Mouse (Mus musculus): ENCODE measurements at regions not wholly inside any gene's neighbourhood (a gene's known extent, or its start where the extent isn't known, plus 50 kb on each side); places are given as distances from the start of the nearest gene placed in this dataset.

GRCm38 (mm10) chr5:82361624-82362023 lies 993.4 kb downstream of the Tecrl start:
- H3K36me3 ChIP-seq (ENCODE audit: control insufficient read depth, insufficient read depth, low read length, poor library complexity, severe bottlenecking): no peaks in the 10 kb centered on the region
- no peaks in the 10 kb centered on the region for H3K4me1 ChIP-seq (ENCODE audit: control insufficient read depth, insufficient read depth, low read length)
- H3K27me3 ChIP-seq (ENCODE audit: control insufficient read depth, insufficient read depth, low read length, poor library complexity, severe bottlenecking): no peaks in the 10 kb centered on the region
- H3K4me3 ChIP-seq (ENCODE audit: low read depth, low read length): no peak overlapping the region
- no peak overlapping the region for H3K9ac ChIP-seq (ENCODE audit: low read depth, poor library complexity, severe bottlenecking)
- no peak overlapping the region for H3K27ac ChIP-seq (ENCODE audit: insufficient read depth, low read length)
- TF ChIP-seq EP300 (IDR thresholded peaks at IDR 0.05; ENCODE audit: insufficient read depth, low read depth, low read length): no peak
- TF ChIP-seq CTCF (IDR thresholded peaks at IDR 0.05; ENCODE audit: low read depth, low read length): no peak
- no peak for TF ChIP-seq POLR2A (IDR thresholded peaks at IDR 0.05; ENCODE audit: insufficient read depth, low read length)
- H3K9me3 ChIP-seq (replicated peaks; ENCODE audit: control insufficient read depth, insufficient read depth, low read length, poor library complexity, severe bottlenecking): no peaks in the 10 kb centered on the region

DNA sequence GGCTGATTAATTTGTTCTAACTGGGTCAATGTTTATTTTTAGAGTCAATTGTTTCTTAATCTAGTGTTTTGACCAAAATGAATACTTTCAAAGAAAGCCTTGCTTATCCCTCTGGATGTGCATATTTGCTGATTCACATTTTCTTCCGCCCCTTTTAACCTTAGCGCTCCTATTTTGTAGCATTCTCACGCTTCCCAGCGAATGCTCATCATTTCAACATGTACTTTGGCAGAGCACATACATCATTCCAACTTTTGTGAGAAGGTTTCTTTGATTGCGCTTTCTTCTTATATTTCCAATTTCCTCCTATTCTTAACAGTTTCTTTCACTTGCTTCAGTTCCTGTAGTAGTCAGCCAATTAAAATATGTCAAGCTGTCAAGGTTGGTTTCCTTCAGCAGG lies 998.7 kb downstream of the Tecrl start:
- no peak overlapping the region for H3K27ac ChIP-seq (ENCODE audit: insufficient read depth, low read length)
- H3K4me1 ChIP-seq (ENCODE audit: control insufficient read depth, insufficient read depth, low read length): no peaks in the 10 kb centered on the region
- H3K9me3 ChIP-seq (replicated peaks; ENCODE audit: control insufficient read depth, insufficient read depth, low read length, poor library complexity, severe bottlenecking): no peaks in the 10 kb centered on the region
- H3K4me3 ChIP-seq (ENCODE audit: low read depth, low read length): no peak overlapping the region
- TF ChIP-seq POLR2A (IDR thresholded peaks at IDR 0.05; ENCODE audit: insufficient read depth, low read length) (no peak), CTCF (IDR thresholded peaks at IDR 0.05; ENCODE audit: low read depth, low read length) (no peak), EP300 (IDR thresholded peaks at IDR 0.05; ENCODE audit: insufficient read depth, low read depth, low read length) (no peak)
- H3K36me3 ChIP-seq (ENCODE audit: control insufficient read depth, insufficient read depth, low read length, poor library complexity, severe bottlenecking): no peaks in the 10 kb centered on the region
- H3K27me3 ChIP-seq (ENCODE audit: control insufficient read depth, insufficient read depth, low read length, poor library complexity, severe bottlenecking): no peaks in the 10 kb centered on the region
- H3K9ac ChIP-seq (ENCODE audit: low read depth, poor library complexity, severe bottlenecking): no peak overlapping the region

DNA sequence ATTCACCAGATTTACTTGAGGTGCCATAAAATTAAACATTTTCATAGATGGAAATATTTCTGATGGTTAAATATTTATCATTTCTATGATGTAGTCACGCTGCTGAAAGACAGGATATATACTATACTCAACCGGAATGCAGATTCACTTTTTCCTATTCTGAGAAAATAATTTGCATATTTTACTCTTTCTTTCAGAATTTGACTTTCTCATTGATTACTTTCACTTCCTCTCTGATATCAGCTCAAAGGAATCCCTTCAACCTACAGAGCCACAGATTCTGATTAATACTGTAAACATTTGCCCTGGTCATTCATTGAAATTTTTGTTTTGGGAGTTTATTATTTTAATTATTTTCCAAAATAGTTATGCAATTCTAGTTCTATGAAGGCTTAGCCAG lies 1003.9 kb downstream of the Tecrl start:
- TF ChIP-seq POLR2A (IDR thresholded peaks at IDR 0.05; ENCODE audit: insufficient read depth, low read length): no peak
- no peak for TF ChIP-seq EP300 (IDR thresholded peaks at IDR 0.05; ENCODE audit: insufficient read depth, low read depth, low read length)
- TF ChIP-seq CTCF (IDR thresholded peaks at IDR 0.05; ENCODE audit: low read depth, low read length): no peak
- Histone ChIP-seq H3K9ac (ENCODE audit: low read depth, poor library complexity, severe bottlenecking) (no peak overlapping the region), H3K27ac (ENCODE audit: insufficient read depth, low read length) (no peak overlapping the region), H3K27me3 (ENCODE audit: control insufficient read depth, insufficient read depth, low read length, poor library complexity, severe bottlenecking) (no peaks in the 10 kb centered on the region), H3K9me3 (replicated peaks; ENCODE audit: control insufficient read depth, insufficient read depth, low read length, poor library complexity, severe bottlenecking) (no peaks in the 10 kb centered on the region), H3K36me3 (ENCODE audit: control insufficient read depth, insufficient read depth, low read length, poor library complexity, severe bottlenecking) (no peaks in the 10 kb centered on the region), H3K4me3 (ENCODE audit: low read depth, low read length) (no peak overlapping the region), H3K4me1 (ENCODE audit: control insufficient read depth, insufficient read depth, low read length) (no peaks in the 10 kb centered on the region)

- TF ChIP-seq CTCF (IDR thresholded peaks at IDR 0.05; ENCODE audit: low read depth, low read length) (peak; percentile 36), POLR2A (IDR thresholded peaks at IDR 0.05; ENCODE audit: insufficient read depth, low read length) (no peak)
- Histone ChIP-seq H3K9ac (ENCODE audit: low read depth, poor library complexity, severe bottlenecking) (no peak overlapping the region), H3K27me3 (ENCODE audit: control insufficient read depth, insufficient read depth, low read length, poor library complexity, severe bottlenecking) (no peaks in the 10 kb centered on the region), H3K27ac (ENCODE audit: insufficient read depth, low read length) (no peak overlapping the region), H3K4me1 (ENCODE audit: control insufficient read depth, insufficient read depth, low read length) (no peaks in the 10 kb centered on the region), H3K9me3 (replicated peaks; ENCODE audit: control insufficient read depth, insufficient read depth, low read length, poor library complexity, severe bottlenecking) (no peaks in the 10 kb centered on the region), H3K36me3 (ENCODE audit: control insufficient read depth, insufficient read depth, low read length, poor library complexity, severe bottlenecking) (no peaks in the 10 kb centered on the region), H3K4me3 (ENCODE audit: low read depth, low read length) (no peak overlapping the region)
Measured at GRCm38 (mm10) chr5:82346672-82347071, 1008.3 kb downstream of the Tecrl start.

DNA sequence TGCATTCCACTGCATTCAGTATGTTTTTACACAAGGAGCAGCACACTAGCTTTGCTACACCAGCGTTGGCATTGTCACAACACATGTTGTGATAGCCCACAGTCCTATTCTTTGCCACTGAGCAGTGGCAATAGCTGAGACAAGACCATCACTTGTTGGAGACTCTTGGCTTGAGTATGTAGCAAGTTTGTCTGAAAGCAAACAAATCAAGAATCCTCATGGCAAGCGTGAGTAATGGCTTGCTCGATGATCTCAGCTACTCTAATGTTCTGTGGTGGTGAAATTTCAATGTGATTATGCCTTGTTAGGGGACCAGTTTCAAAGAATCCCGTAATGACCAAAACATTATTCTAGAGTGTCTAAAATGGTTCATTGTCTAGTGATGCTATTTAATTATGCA lies 1030.6 kb downstream of the Tecrl start:
- Histone ChIP-seq H3K9ac (ENCODE audit: low read depth, poor library complexity, severe bottlenecking) (no peak overlapping the region), H3K4me1 (ENCODE audit: control insufficient read depth, insufficient read depth, low read length) (no peaks in the 10 kb centered on the region), H3K4me3 (ENCODE audit: low read depth, low read length) (no peak overlapping the region), H3K36me3 (ENCODE audit: control insufficient read depth, insufficient read depth, low read length, poor library complexity, severe bottlenecking) (no peaks in the 10 kb centered on the region), H3K27ac (ENCODE audit: insufficient read depth, low read length) (no peak overlapping the region), H3K9me3 (replicated peaks; ENCODE audit: control insufficient read depth, insufficient read depth, low read length, poor library complexity, severe bottlenecking) (no peaks in the 10 kb centered on the region), H3K27me3 (ENCODE audit: control insufficient read depth, insufficient read depth, low read length, poor library complexity, severe bottlenecking) (no peaks in the 10 kb centered on the region)
- TF ChIP-seq EP300 (IDR thresholded peaks at IDR 0.05; ENCODE audit: insufficient read depth, low read depth, low read length): no peak
- no peak for TF ChIP-seq POLR2A (IDR thresholded peaks at IDR 0.05; ENCODE audit: insufficient read depth, low read length)
- no peak for TF ChIP-seq CTCF (IDR thresholded peaks at IDR 0.05; ENCODE audit: low read depth, low read length)

GRCm38 (mm10) chr5:82319709-82320333 lies 1035.2 kb downstream of the Tecrl start:
- Histone ChIP-seq H3K27me3 (ENCODE audit: control insufficient read depth, insufficient read depth, low read length, poor library complexity, severe bottlenecking) (no peaks in the 10 kb centered on the region), H3K4me1 (ENCODE audit: control insufficient read depth, insufficient read depth, low read length) (no peaks in the 10 kb centered on the region), H3K27ac (ENCODE audit: insufficient read depth, low read length) (no peak overlapping the region), H3K36me3 (ENCODE audit: control insufficient read depth, insufficient read depth, low read length, poor library complexity, severe bottlenecking) (no peaks in the 10 kb centered on the region), H3K9ac (ENCODE audit: low read depth, poor library complexity, severe bottlenecking) (no peak overlapping the region), H3K9me3 (replicated peaks; ENCODE audit: control insufficient read depth, insufficient read depth, low read length, poor library complexity, severe bottlenecking) (no peaks in the 10 kb centered on the region), H3K4me3 (ENCODE audit: low read depth, low read length) (no peak overlapping the region)
- TF ChIP-seq CTCF (IDR thresholded peaks at IDR 0.05; ENCODE audit: low read depth, low read length) (no peak), POLR2A (IDR thresholded peaks at IDR 0.05; ENCODE audit: insufficient read depth, low read length) (no peak), EP300 (IDR thresholded peaks at IDR 0.05; ENCODE audit: insufficient read depth, low read depth, low read length) (no peak)

All from ES-Bruce4 (cell line).